Mouse (Mus musculus) kidney, embryonic 15.5 days (tissue): Measurements from ENCODE around the gene Mus81. TPM values are rescaled to one million over a fixed set of nuclear protein-coding genes. Genes with fewer than 3 reads are reported as not detected.

Experiments used
- ATAC-seq: fragments of 200-750 bp; cut with Nextera tagmentation; replicated peaks from 2 replicates; pipeline ENCODE4 v1.8.0; 2017; ENCODE audit warnings: moderate TSS enrichment; ENCODE audit not compliant: low FRiP score
- H3K27ac ChIP-seq: fragments of 300-500 bp; sonication (generic); 2 replicates; pipeline ENCODE4 v1.5.1; 2015; ENCODE audit warnings: mild to moderate bottlenecking, inconsistent platforms
- H3K27me3 ChIP-seq: fragments of 300-500 bp; sonication (generic); 2 replicates; pipeline ENCODE4 v1.6.1; 2015; ENCODE audit warnings: inconsistent platforms
- H3K36me3 ChIP-seq: fragments of 300-500 bp; sonication (generic); 2 replicates; pipeline ENCODE4 v1.6.1; 2015; ENCODE audit warnings: inconsistent platforms
- H3K4me1 ChIP-seq: fragments of 300-500 bp; sonication (generic); 2 replicates; pipeline ENCODE4 v1.6.1; 2015; ENCODE audit warnings: inconsistent platforms
- H3K4me2 ChIP-seq: fragments of 300-500 bp; sonication (generic); 2 replicates; pipeline ENCODE4 v1.6.1; 2015; ENCODE audit warnings: moderate library complexity, mild to moderate bottlenecking, inconsistent platforms
- H3K4me3 ChIP-seq: fragments of 300-500 bp; sonication (generic); replicated peaks from 2 replicates; pipeline ENCODE4 v1.5.1; 2015; ENCODE audit warnings: mild to moderate bottlenecking, inconsistent platforms
- H3K9ac ChIP-seq: fragments of 300-500 bp; sonication (generic); 2 replicates; pipeline ENCODE4 v1.6.1; 2015; ENCODE audit warnings: mild to moderate bottlenecking, inconsistent platforms
- H3K9me3 ChIP-seq: fragments of 300-500 bp; sonication (generic); replicated peaks from 2 replicates; pipeline ENCODE4 v1.6.1; 2016; ENCODE audit warnings: inconsistent platforms
- WGBS: fragments of 180-500 bp; shearing (Covaris S2); methylation state at CpG from one replicate; pipeline ENCODE4 v1.1.7; 2015; ENCODE audit warnings: mixed read lengths; 5-methylcytosine and 5-hydroxymethylcytosine counted together
- polyA plus RNA-seq: library from polyadenylated mRNA; unstranded; fragments of >200 nt; fragmentation: Nextera tagmentation; extraction: Ambion mirVana; gene quantifications from 2 replicates; pipeline ENCODE4 v1.2.1, GENCODE M21; 2015

Gene Mus81
- polyA plus RNA-seq, 1 experiment from 2014 or later: 47.4 TPM

- no peak overlapping the region for H3K4me2 ChIP-seq
- no peak overlapping the region for H3K4me3 ChIP-seq
- no peaks in the 10 kb centered on the region for H3K9me3 ChIP-seq
- H3K9ac ChIP-seq: no peak overlapping the region
- H3K27ac ChIP-seq: 0 out of 2 replicates have a peak overlapping the region, but pooled peaks have one; percentile 13
- no peaks in the 10 kb centered on the region for H3K27me3 ChIP-seq
- ATAC-seq: no peak
- H3K36me3 ChIP-seq: peaks cover 68% of the 10 kb centered on the region
- WGBS: 85% methylated on average over 18 of the region's 18 CpGs
- peaks cover 44% of the 10 kb centered on the region for H3K4me1 ChIP-seq
Observed at GRCm38 (mm10) chr19:5477668-5478300, 10.4 kb downstream of the Mus81 start.

- Histone ChIP-seq H3K27me3 (no peaks in the 10 kb centered on the region), H3K9me3 (no peaks in the 10 kb centered on the region), H3K4me2 (0 out of 2 replicates have a peak overlapping the region, but pooled peaks have one; percentile 21), H3K4me3 (no peak overlapping the region), H3K27ac (0 out of 2 replicates have a peak overlapping the region, but pooled peaks have one; percentile 13), H3K4me1 (peaks cover 44% of the 10 kb centered on the region), H3K9ac (peak overlapping the region; percentile 10; the same call in 1 of the 2 replicates), H3K36me3 (peaks cover 61% of the 10 kb centered on the region)
- no peak for ATAC-seq
- 81% methylated on average over 10 of the region's 10 CpGs for WGBS
Observed at GRCm38 (mm10) chr19:5477004-5477667, 11.1 kb downstream of the Mus81 start.

GRCm38 (mm10) chr19:5475069-5475714, 13.0 kb downstream of the Mus81 start:
- peaks cover 44% of the 10 kb centered on the region for H3K4me1 ChIP-seq
- H3K4me3 ChIP-seq: peak overlapping the region; percentile 69
- peak overlapping the region; percentile 73 for H3K9ac ChIP-seq
- H3K9me3 ChIP-seq: no peaks in the 10 kb centered on the region
- peaks cover 42% of the 10 kb centered on the region for H3K36me3 ChIP-seq
- 0 out of 2 replicates have a peak, but pooled peaks have one; percentile 7 for ATAC-seq
- H3K27me3 ChIP-seq: no peaks in the 10 kb centered on the region
- peak overlapping the region; percentile 93 for H3K27ac ChIP-seq
- peak overlapping the region; percentile 93 for H3K4me2 ChIP-seq
- WGBS: 12% methylated on average over 13 of the region's 13 CpGs

GRCm38 (mm10) chr19:5474281-5475068, 13.7 kb downstream of the Mus81 start:
- Histone ChIP-seq H3K9ac (peak overlapping the region; percentile 73), H3K9me3 (no peaks in the 10 kb centered on the region), H3K4me3 (peak overlapping the region; percentile 69), H3K36me3 (peaks cover 35% of the 10 kb centered on the region), H3K27ac (peak overlapping the region; percentile 93), H3K27me3 (no peaks in the 10 kb centered on the region), H3K4me1 (peaks cover 44% of the 10 kb centered on the region), H3K4me2 (peak overlapping the region; percentile 93)
- WGBS: under 1% methylated on average over 49 of the region's 68 CpGs
- peak; percentile 65 for ATAC-seq

GRCm38 (mm10) chr19:5473720-5474119, 14.5 kb downstream of the Mus81 start, which contains the start of gene Efemp2:
Efemp2 (plus strand) TSS chr19:5473954.
- 0% methylated on average over 22 of the region's 22 CpGs for WGBS
- H3K27ac ChIP-seq: peak within 1 kb of the TSS; percentile 93
- peaks cover 44% of the 10 kb centered on the region for H3K4me1 ChIP-seq
- no peaks in the 10 kb centered on the region for H3K9me3 ChIP-seq
- ATAC-seq: peak; percentile 71
- peak within 1 kb of the TSS; percentile 73 for H3K9ac ChIP-seq
- peak within 1 kb of the TSS; percentile 93 for H3K4me2 ChIP-seq
- peaks cover 27% of the 10 kb centered on the region for H3K36me3 ChIP-seq
- peak within 1 kb of the TSS; percentile 69 for H3K4me3 ChIP-seq
- H3K27me3 ChIP-seq: no peaks in the 10 kb centered on the region

- Histone ChIP-seq H3K9me3 (no peaks in the 10 kb centered on the region), H3K4me1 (peaks cover 42% of the 10 kb centered on the region), H3K9ac (no peak overlapping the region), H3K27me3 (no peaks in the 10 kb centered on the region), H3K4me2 (peak overlapping the region; percentile 93), H3K4me3 (peak overlapping the region; percentile 69; the same call in 1 of the 2 replicates), H3K27ac (peak overlapping the region; percentile 93; the same call in 1 of the 2 replicates), H3K36me3 (peaks cover 20% of the 10 kb centered on the region)
- 78% methylated on average over 3 of the region's 3 CpGs for WGBS
- ATAC-seq: no peak
Observed at GRCm38 (mm10) chr19:5472857-5473256, 15.3 kb downstream of the Mus81 start.

- 55% methylated on average over 5 of the region's 5 CpGs for WGBS
- no peak overlapping the region for H3K27ac ChIP-seq
- H3K36me3 ChIP-seq: peaks cover 20% of the 10 kb centered on the region
- H3K9me3 ChIP-seq: no peaks in the 10 kb centered on the region
- peaks cover 34% of the 10 kb centered on the region for H3K4me1 ChIP-seq
- H3K4me2 ChIP-seq: no peak overlapping the region
- H3K9ac ChIP-seq: no peak overlapping the region
- no peak overlapping the region for H3K4me3 ChIP-seq
- H3K27me3 ChIP-seq: no peaks in the 10 kb centered on the region
- ATAC-seq: no peak
Observed at GRCm38 (mm10) chr19:5471846-5472245, 16.4 kb downstream of the Mus81 start.

GRCm38 (mm10) chr19:5468374-5468773, 19.8 kb downstream of the Mus81 start, which contains the start of gene Ctsw:
Ctsw (minus strand) TSS chr19:5468507.
- no peak within 1 kb of the TSS for H3K4me3 ChIP-seq
- no peak for ATAC-seq
- H3K4me2 ChIP-seq: no peak within 1 kb of the TSS
- peaks cover 15% of the 10 kb centered on the region for H3K4me1 ChIP-seq
- H3K9ac ChIP-seq: no peak within 1 kb of the TSS
- no peaks in the 10 kb centered on the region for H3K27me3 ChIP-seq
- H3K9me3 ChIP-seq: no peaks in the 10 kb centered on the region
- H3K36me3 ChIP-seq: peaks cover 46% of the 10 kb centered on the region
- no peak within 1 kb of the TSS for H3K27ac ChIP-seq
- 53% methylated on average over 5 of the region's 5 CpGs for WGBS

GRCm38 (mm10) chr19:5466916-5467500, 21.2 kb downstream of the Mus81 start:
- WGBS: 93% methylated on average over 6 of the region's 6 CpGs
- peaks cover 10% of the 10 kb centered on the region for H3K4me1 ChIP-seq
- H3K27ac ChIP-seq: no peak overlapping the region
- H3K4me3 ChIP-seq: no peak overlapping the region
- no peaks in the 10 kb centered on the region for H3K9me3 ChIP-seq
- H3K27me3 ChIP-seq: no peaks in the 10 kb centered on the region
- peaks cover 60% of the 10 kb centered on the region for H3K36me3 ChIP-seq
- H3K9ac ChIP-seq: no peak overlapping the region
- no peak for ATAC-seq
- H3K4me2 ChIP-seq: no peak overlapping the region

GRCm38 (mm10) chr19:5465037-5465436, 23.2 kb downstream of the Mus81 start:
- Histone ChIP-seq H3K27me3 (no peaks in the 10 kb centered on the region), H3K4me3 (no peak overlapping the region), H3K4me1 (peaks cover 24% of the 10 kb centered on the region), H3K27ac (no peak overlapping the region), H3K9ac (no peak overlapping the region), H3K36me3 (peaks cover 63% of the 10 kb centered on the region), H3K4me2 (no peak overlapping the region), H3K9me3 (no peaks in the 10 kb centered on the region)
- 96% methylated on average over 8 of the region's 8 CpGs for WGBS
- no peak for ATAC-seq
